Mouse (Mus musculus): ENCODE results near the gene Pafah1b3. TPM values are rescaled to one million over a fixed set of nuclear protein-coding genes. Genes with fewer than 3 reads are reported as not detected.

Gene Pafah1b3
- polyA plus RNA-seq, 1 experiment from 2014 or later = 125 TPM

GRCm38 (mm10) chr7:25309425-25309824 is 11.6 kb upstream of the Pafah1b3 start:
- WGBS = 86% methylated on average over 9 of the region's 9 CpGs
- Histone ChIP-seq H3K27me3 (ENCODE audit: control insufficient read depth, insufficient read depth, low read length) (no peaks in the 10 kb centered on the region; the same call in 1 of the 2 replicates), H3K36me3 (ENCODE audit: control insufficient read depth, insufficient read depth, low read length) (no peaks in the 10 kb centered on the region), H3K4me1 (replicated peaks; ENCODE audit: control insufficient read depth, insufficient read depth) (peaks cover 5% of the 10 kb centered on the region; the same call in 1 of the 2 replicates), H3K4me2 (replicated peaks; ENCODE audit: low read depth) (no peak overlapping the region), H3K27ac (replicated peaks) (no peak overlapping the region), H3K9ac (ENCODE audit: low read length) (no peak overlapping the region), H3K4me3 (ENCODE audit: low read depth, low read length) (no peak overlapping the region), H3K9me3 (ENCODE audit: control insufficient read depth, low read length) (no peaks in the 10 kb centered on the region)
- ATAC-seq (ENCODE audit: low FRiP score, low TSS enrichment) (no peak), DNase-seq (ENCODE audit: low spot score) (no peak)
- TF ChIP-seq EP300 (optimal IDR thresholded peaks at IDR 0.05) (no peak), CTCF (IDR thresholded peaks at IDR 0.05; ENCODE audit: low read depth) (no peak)

- no peak for TF ChIP-seq EP300 (optimal IDR thresholded peaks at IDR 0.05)
- no peak for TF ChIP-seq CTCF (IDR thresholded peaks at IDR 0.05; ENCODE audit: low read depth)
- no peak overlapping the region for H3K4me3 ChIP-seq (ENCODE audit: low read depth, low read length)
- no peaks in the 10 kb centered on the region; the same call in 1 of the 2 replicates for H3K27me3 ChIP-seq (ENCODE audit: control insufficient read depth, insufficient read depth, low read length)
- no peak overlapping the region for H3K27ac ChIP-seq (replicated peaks)
- no peak overlapping the region for H3K4me2 ChIP-seq (replicated peaks; ENCODE audit: low read depth)
- H3K9me3 ChIP-seq (ENCODE audit: control insufficient read depth, low read length) = no peaks in the 10 kb centered on the region
- WGBS = 51% methylated on average over 17 of the region's 17 CpGs
- no peak overlapping the region for H3K9ac ChIP-seq (ENCODE audit: low read length)
- no peak for DNase-seq (ENCODE audit: low spot score)
- ATAC-seq (ENCODE audit: low FRiP score, low TSS enrichment) = no peak
- no peaks in the 10 kb centered on the region for H3K36me3 ChIP-seq (ENCODE audit: control insufficient read depth, insufficient read depth, low read length)
- H3K4me1 ChIP-seq (replicated peaks; ENCODE audit: control insufficient read depth, insufficient read depth) = peaks cover 5% of the 10 kb centered on the region; the same call in 1 of the 2 replicates
These were observed 11.0 kb upstream of the Pafah1b3 start for GRCm38 (mm10) chr7:25308702-25309318.

GRCm38 (mm10) chr7:25306614-25306996 is 8.8 kb upstream of the Pafah1b3 start:
- peaks cover 5% of the 10 kb centered on the region; the same call in 1 of the 2 replicates for H3K4me1 ChIP-seq (replicated peaks; ENCODE audit: control insufficient read depth, insufficient read depth)
- no peaks in the 10 kb centered on the region for H3K9me3 ChIP-seq (ENCODE audit: control insufficient read depth, low read length)
- WGBS = 40% methylated on average over 2 of the region's 2 CpGs
- H3K27ac ChIP-seq (replicated peaks) = no peak overlapping the region
- ATAC-seq (ENCODE audit: low FRiP score, low TSS enrichment) = no peak
- no peak overlapping the region for H3K9ac ChIP-seq (ENCODE audit: low read length)
- H3K27me3 ChIP-seq (ENCODE audit: control insufficient read depth, insufficient read depth, low read length) = no peaks in the 10 kb centered on the region; the same call in 1 of the 2 replicates
- H3K4me3 ChIP-seq (ENCODE audit: low read depth, low read length) = no peak overlapping the region
- no peak overlapping the region for H3K4me2 ChIP-seq (replicated peaks; ENCODE audit: low read depth)
- H3K36me3 ChIP-seq (ENCODE audit: control insufficient read depth, insufficient read depth, low read length) = no peaks in the 10 kb centered on the region
- no peak for DNase-seq (ENCODE audit: low spot score)
- no peak for TF ChIP-seq CTCF (IDR thresholded peaks at IDR 0.05; ENCODE audit: low read depth)
- TF ChIP-seq EP300 (optimal IDR thresholded peaks at IDR 0.05) = no peak

GRCm38 (mm10) chr7:25305956-25306613 is 8.3 kb upstream of the Pafah1b3 start, which contains the start of gene Tmem145:
Tmem145 (plus strand) TSS chr7:25306106.
- DNase-seq (ENCODE audit: low spot score) (peak; percentile 68), ATAC-seq (ENCODE audit: low FRiP score, low TSS enrichment) (peak; percentile 65; the same call in 1 of the 2 replicates)
- Histone ChIP-seq H3K4me2 (replicated peaks; ENCODE audit: low read depth) (peak within 1 kb of the TSS; percentile 84), H3K27me3 (ENCODE audit: control insufficient read depth, insufficient read depth, low read length) (no peaks in the 10 kb centered on the region; the same call in 1 of the 2 replicates), H3K9me3 (ENCODE audit: control insufficient read depth, low read length) (no peaks in the 10 kb centered on the region), H3K27ac (replicated peaks) (no peak within 1 kb of the TSS), H3K9ac (ENCODE audit: low read length) (no peak within 1 kb of the TSS), H3K4me3 (ENCODE audit: low read depth, low read length) (peak within 1 kb of the TSS; percentile 44), H3K36me3 (ENCODE audit: control insufficient read depth, insufficient read depth, low read length) (no peaks in the 10 kb centered on the region), H3K4me1 (replicated peaks; ENCODE audit: control insufficient read depth, insufficient read depth) (peaks cover 5% of the 10 kb centered on the region; the same call in 1 of the 2 replicates)
- TF ChIP-seq CTCF (IDR thresholded peaks at IDR 0.05; ENCODE audit: low read depth) (peak; percentile 9; the same call in 1 of the 2 replicates), EP300 (optimal IDR thresholded peaks at IDR 0.05) (no peak)
- WGBS = under 1% methylated on average over 45 of the region's 47 CpGs

DNA sequence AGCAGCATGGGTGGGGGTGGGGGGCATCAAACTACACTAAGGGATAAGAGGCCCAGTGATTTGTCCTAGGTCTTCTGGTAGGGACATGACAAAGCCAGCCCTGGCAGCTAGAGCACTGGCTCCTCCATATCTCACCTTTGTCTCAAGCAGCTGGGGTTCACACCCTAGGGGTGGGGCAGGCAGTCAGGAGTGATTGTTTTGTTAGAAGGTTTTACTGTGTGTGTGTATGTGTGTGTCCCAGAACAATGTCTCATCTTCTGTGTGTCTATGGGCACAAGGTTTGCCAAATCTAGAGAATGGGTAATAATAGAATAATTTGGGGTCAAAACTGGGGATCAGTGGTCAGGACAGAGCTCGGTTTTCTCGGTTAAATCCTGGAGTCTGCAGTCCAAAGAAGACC is 7.7 kb upstream of the Pafah1b3 start:
- TF ChIP-seq CTCF (IDR thresholded peaks at IDR 0.05; ENCODE audit: low read depth) (no peak), EP300 (optimal IDR thresholded peaks at IDR 0.05) (no peak)
- Histone ChIP-seq H3K4me3 (ENCODE audit: low read depth, low read length) (peak overlapping the region; percentile 44), H3K27me3 (ENCODE audit: control insufficient read depth, insufficient read depth, low read length) (no peaks in the 10 kb centered on the region), H3K4me1 (replicated peaks; ENCODE audit: control insufficient read depth, insufficient read depth) (peaks cover 5% of the 10 kb centered on the region; the same call in 1 of the 2 replicates), H3K9ac (ENCODE audit: low read length) (no peak overlapping the region), H3K4me2 (replicated peaks; ENCODE audit: low read depth) (peak overlapping the region; percentile 84), H3K9me3 (ENCODE audit: control insufficient read depth, low read length) (no peaks in the 10 kb centered on the region), H3K36me3 (ENCODE audit: control insufficient read depth, insufficient read depth, low read length) (no peaks in the 10 kb centered on the region), H3K27ac (replicated peaks) (no peak overlapping the region)
- whole genome bisulfite sequencing = 2% methylated on average over 2 of the region's 2 CpGs
- DNase-seq (ENCODE audit: low spot score) (no peak), ATAC-seq (ENCODE audit: low FRiP score, low TSS enrichment) (no peak)

- 73% methylated on average over 3 of the region's 3 CpGs for WGBS
These were observed 5.9 kb upstream of the Pafah1b3 start for GRCm38 (mm10) chr7:25303685-25304006.

More at GRCm38 (mm10) chr7:25303685-25304006, 5.9 kb upstream of the Pafah1b3 start:
- Histone ChIP-seq H3K9me3 (ENCODE audit: control insufficient read depth, low read length) (no peaks in the 10 kb centered on the region), H3K4me2 (replicated peaks; ENCODE audit: low read depth) (no peak overlapping the region), H3K9ac (ENCODE audit: low read length) (no peak overlapping the region), H3K27ac (replicated peaks) (no peak overlapping the region), H3K27me3 (ENCODE audit: control insufficient read depth, insufficient read depth, low read length) (no peaks in the 10 kb centered on the region), H3K4me3 (ENCODE audit: low read depth, low read length) (no peak overlapping the region), H3K4me1 (replicated peaks; ENCODE audit: control insufficient read depth, insufficient read depth) (peaks cover 5% of the 10 kb centered on the region; the same call in 1 of the 2 replicates), H3K36me3 (ENCODE audit: control insufficient read depth, insufficient read depth, low read length) (no peaks in the 10 kb centered on the region)
- DNase-seq (ENCODE audit: low spot score) (no peak), ATAC-seq (ENCODE audit: low FRiP score, low TSS enrichment) (no peak)
- TF ChIP-seq EP300 (optimal IDR thresholded peaks at IDR 0.05) = no peak
- no peak for TF ChIP-seq CTCF (IDR thresholded peaks at IDR 0.05; ENCODE audit: low read depth)

Data from stomach, postnatal 0 days (tissue).